Mouse (Mus musculus) forebrain, embryonic 14.5 days (tissue): ENCODE measurements around the gene Psmb3. TPM values are rescaled to one million over a fixed set of nuclear protein-coding genes. Genes with fewer than 3 reads are reported as not detected.

ENCODE experiments used
- ATAC-seq: fragments of 200-750 bp; cut with Nextera tagmentation; 2 replicates; pipeline ENCODE4 v1.8.0; 2017; ENCODE audit warnings: mild to moderate bottlenecking, moderate library complexity
- DNase-seq: peaks from one replicate; pipeline ENCODE4 v3.0.0-alpha.2; 2015; ENCODE audit warnings: low spot score
- H3K27ac ChIP-seq: fragments of 300-500 bp; sonication (generic); 2 replicates; pipeline ENCODE4 v1.5.1; 2014; ENCODE audit warnings: low read depth, mild to moderate bottlenecking, control low read depth, low read length, moderate library complexity
- H3K27me3 ChIP-seq: fragments of 300-500 bp; sonication (generic); replicated peaks from 2 replicates; pipeline ENCODE4 v1.6.1; 2014; ENCODE audit warnings: low read length, control low read depth, mixed read lengths; ENCODE audit not compliant: control insufficient read depth, insufficient read depth
- H3K36me3 ChIP-seq: fragments of 300-500 bp; sonication (generic); 2 replicates; pipeline ENCODE4 v1.6.1; 2014; ENCODE audit warnings: low read length, control low read depth; ENCODE audit not compliant: control insufficient read depth, insufficient read depth
- H3K4me1 ChIP-seq: fragments of 300-500 bp; sonication (generic); 2 replicates; pipeline ENCODE4 v1.6.1; 2014; ENCODE audit warnings: antibody characterized with exemption, low read length, control low read depth; ENCODE audit not compliant: control insufficient read depth, insufficient read depth
- H3K4me2 ChIP-seq: fragments of 300-500 bp; sonication (generic); 2 replicates; pipeline ENCODE4 v1.6.1; 2014; ENCODE audit warnings: mild to moderate bottlenecking, control low read depth, low read length
- H3K4me3 ChIP-seq: fragments of 300-500 bp; sonication (generic); 2 replicates; pipeline ENCODE4 v1.5.1; 2014; ENCODE audit warnings: low read depth, low read length, control low read depth
- H3K9ac ChIP-seq: fragments of 300-500 bp; sonication (generic); 2 replicates; pipeline ENCODE4 v1.6.1; 2014; ENCODE audit warnings: mild to moderate bottlenecking, low read length, control low read depth, moderate library complexity
- H3K9me3 ChIP-seq: fragments of 300-500 bp; sonication (generic); replicated peaks from 2 replicates; pipeline ENCODE4 v1.6.1; 2016; ENCODE audit warnings: low read length, control low read depth, mixed read lengths; ENCODE audit not compliant: control insufficient read depth
- WGBS: fragments of 180-500 bp; shearing (Covaris S2); extraction: QIAGEN DNeasy Blood & Tissue Kit; methylation state at CpG from one replicate; pipeline ENCODE4 v1.1.7; 2014; 5-methylcytosine and 5-hydroxymethylcytosine counted together
- polyA plus RNA-seq: library from polyadenylated mRNA; unstranded; fragments of >200 nt; fragmentation: Nextera tagmentation; extraction: Ambion mirVana; gene quantifications from 2 replicates; pipeline ENCODE4 v1.2.1, GENCODE M21; 2014

Psmb3 gene
- polyA plus RNA-seq, 1 experiment from 2014 or later = 674 TPM

- whole genome bisulfite sequencing = 81% methylated on average over 11 of the region's 11 CpGs
- Histone ChIP-seq H3K4me1 (peaks cover 20% of the 10 kb centered on the region), H3K4me2 (no peak overlapping the region), H3K36me3 (peaks cover 88% of the 10 kb centered on the region), H3K27ac (no peak overlapping the region), H3K9me3 (no peaks in the 10 kb centered on the region), H3K27me3 (no peaks in the 10 kb centered on the region), H3K4me3 (no peak overlapping the region), H3K9ac (no peak overlapping the region)
- DNase-seq (no peak), ATAC-seq (no peak)
Observed at GRCm38 (mm10) chr11:97673148-97673547, 30.1 kb upstream of the Psmb3 start.

GRCm38 (mm10) chr11:97676050-97676754, 27.0 kb upstream of the Psmb3 start:
- Histone ChIP-seq H3K4me1 (peaks cover 5% of the 10 kb centered on the region), H3K9me3 (no peaks in the 10 kb centered on the region), H3K9ac (no peak overlapping the region), H3K36me3 (peaks cover 88% of the 10 kb centered on the region), H3K27me3 (no peaks in the 10 kb centered on the region), H3K4me3 (no peak overlapping the region), H3K4me2 (no peak overlapping the region), H3K27ac (no peak overlapping the region)
- ATAC-seq (no peak), DNase-seq (no peak)
- 79% methylated on average over 15 of the region's 15 CpGs for WGBS

- Histone ChIP-seq H3K9me3 (no peaks in the 10 kb centered on the region), H3K4me1 (peaks cover 5% of the 10 kb centered on the region), H3K36me3 (peaks cover 88% of the 10 kb centered on the region), H3K27ac (peak overlapping the region; percentile 33; the same call in 1 of the 2 replicates), H3K27me3 (no peaks in the 10 kb centered on the region), H3K9ac (no peak overlapping the region), H3K4me3 (no peak overlapping the region), H3K4me2 (no peak overlapping the region)
- ATAC-seq = no peak
- 8% methylated on average over 15 of the region's 15 CpGs for WGBS
- DNase-seq = peak; percentile 64
Observed at GRCm38 (mm10) chr11:97677381-97677780, 25.8 kb upstream of the Psmb3 start.

DNA sequence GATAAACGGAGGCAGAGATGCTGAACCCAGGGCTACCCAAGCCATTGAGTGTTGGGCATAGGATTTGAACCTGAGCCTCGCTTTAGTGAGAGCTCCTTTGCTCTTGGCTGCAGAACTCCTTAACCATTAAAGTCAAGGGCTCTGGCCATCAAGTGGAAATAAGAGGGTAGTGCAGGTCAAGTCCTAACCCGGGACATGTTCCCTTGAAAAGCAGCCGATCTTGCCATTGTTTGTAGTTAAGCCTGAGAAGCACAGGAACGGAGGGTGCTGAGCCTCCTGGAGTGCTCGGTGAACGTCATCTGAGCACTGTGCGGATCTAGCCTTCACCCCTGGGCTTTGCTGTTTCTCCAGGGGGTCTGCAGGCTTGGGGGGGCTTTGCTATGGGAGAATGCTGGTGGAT, 25.4 kb upstream of the Psmb3 start:
- Histone ChIP-seq H3K27ac (peak overlapping the region; percentile 33; the same call in 1 of the 2 replicates), H3K4me1 (peaks cover 5% of the 10 kb centered on the region), H3K9me3 (no peaks in the 10 kb centered on the region), H3K36me3 (peaks cover 87% of the 10 kb centered on the region), H3K27me3 (no peaks in the 10 kb centered on the region), H3K4me2 (no peak overlapping the region), H3K4me3 (no peak overlapping the region), H3K9ac (peak overlapping the region; percentile 25; the same call in 1 of the 2 replicates)
- no peak for DNase-seq
- 0 out of 2 replicates have a peak, but pooled peaks have one; percentile 9 for ATAC-seq
- 45% methylated on average over 8 of the region's 8 CpGs for WGBS

- no peak for DNase-seq
- peak; percentile 18; the same call in 1 of the 2 replicates for ATAC-seq
- Histone ChIP-seq H3K4me1 (peaks cover 5% of the 10 kb centered on the region), H3K9me3 (no peaks in the 10 kb centered on the region), H3K36me3 (peaks cover 83% of the 10 kb centered on the region), H3K4me3 (no peak overlapping the region), H3K9ac (peak overlapping the region; percentile 25; the same call in 1 of the 2 replicates), H3K27me3 (no peaks in the 10 kb centered on the region), H3K27ac (no peak overlapping the region), H3K4me2 (no peak overlapping the region)
- 59% methylated on average over 15 of the region's 15 CpGs for WGBS
Observed at GRCm38 (mm10) chr11:97678301-97678700, 24.9 kb upstream of the Psmb3 start.

GRCm38 (mm10) chr11:97680430-97680829, 22.8 kb upstream of the Psmb3 start:
- Histone ChIP-seq H3K4me2 (no peak overlapping the region), H3K36me3 (peaks cover 61% of the 10 kb centered on the region), H3K9me3 (no peaks in the 10 kb centered on the region), H3K4me3 (no peak overlapping the region), H3K4me1 (peaks cover 5% of the 10 kb centered on the region), H3K9ac (no peak overlapping the region; the same call in 1 of the 2 replicates), H3K27me3 (no peaks in the 10 kb centered on the region), H3K27ac (no peak overlapping the region)
- ATAC-seq (peak; percentile 58), DNase-seq (peak; percentile 51)
- 57% methylated on average over 12 of the region's 12 CpGs for WGBS

- no peaks in the 10 kb centered on the region for H3K27me3 ChIP-seq
- no peak overlapping the region for H3K9ac ChIP-seq
- no peak for DNase-seq
- ATAC-seq = no peak
- WGBS = 73% methylated on average over 6 of the region's 6 CpGs
- H3K4me3 ChIP-seq = no peak overlapping the region
- H3K4me2 ChIP-seq = no peak overlapping the region
- 0 out of 2 replicates have a peak, but pooled peaks cover 3% of the 10 kb centered on the region for H3K4me1 ChIP-seq
- H3K9me3 ChIP-seq = no peaks in the 10 kb centered on the region
- H3K27ac ChIP-seq = no peak overlapping the region
- H3K36me3 ChIP-seq = peaks cover 44% of the 10 kb centered on the region
Observed at GRCm38 (mm10) chr11:97682504-97683055, 20.6 kb upstream of the Psmb3 start.

GRCm38 (mm10) chr11:97684063-97684680, 19.0 kb upstream of the Psmb3 start:
- no peak overlapping the region for H3K27ac ChIP-seq
- H3K4me3 ChIP-seq = no peak overlapping the region
- H3K9me3 ChIP-seq = no peaks in the 10 kb centered on the region
- H3K4me2 ChIP-seq = no peak overlapping the region
- H3K27me3 ChIP-seq = no peaks in the 10 kb centered on the region
- H3K9ac ChIP-seq = no peak overlapping the region
- peaks cover 45% of the 10 kb centered on the region for H3K36me3 ChIP-seq
- ATAC-seq (no peak), DNase-seq (no peak)
- WGBS = 83% methylated on average over 6 of the region's 6 CpGs
- 0 out of 2 replicates have a peak, but pooled peaks cover 3% of the 10 kb centered on the region for H3K4me1 ChIP-seq

DNA sequence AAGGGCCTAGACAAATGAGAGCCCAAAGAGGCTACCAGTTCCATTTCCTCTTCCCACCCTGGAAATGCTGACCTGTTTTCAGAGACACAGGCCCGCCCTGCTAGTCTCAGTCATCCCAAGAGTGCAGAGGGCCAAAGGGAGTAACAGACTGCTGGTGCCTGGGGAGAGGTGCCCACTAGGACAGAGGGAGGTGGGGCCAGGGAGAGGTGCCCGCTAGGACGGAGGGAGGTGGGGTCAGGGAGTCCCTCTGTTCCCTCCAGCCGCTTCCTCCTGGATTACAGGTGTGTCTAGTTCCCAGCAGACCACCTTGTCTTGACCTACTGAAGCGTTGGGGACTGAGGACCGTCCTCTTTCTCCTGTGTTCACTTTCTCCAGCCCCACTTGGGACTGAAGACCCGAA, 18.4 kb upstream of the Psmb3 start:
- H3K27ac ChIP-seq = no peak overlapping the region
- no peaks in the 10 kb centered on the region for H3K9me3 ChIP-seq
- ATAC-seq = no peak
- no peak overlapping the region for H3K9ac ChIP-seq
- H3K36me3 ChIP-seq = peaks cover 44% of the 10 kb centered on the region
- no peak for DNase-seq
- WGBS = 41% methylated on average over 7 of the region's 7 CpGs
- no peak overlapping the region for H3K4me3 ChIP-seq
- H3K27me3 ChIP-seq = no peaks in the 10 kb centered on the region
- no peak overlapping the region for H3K4me2 ChIP-seq
- 0 out of 2 replicates have a peak, but pooled peaks cover 3% of the 10 kb centered on the region for H3K4me1 ChIP-seq
